Mouse (Mus musculus) adrenal gland, adult (tissue): ENCODE data around the gene Khdc4.
A peak's percentile ranks its signal among the peaks of the same experiment; 100 is the strongest.

Source experiments
- DNase-seq, 2 experiments: peaks; one replicate each; pipeline ENCODE4 v3.0.0; 2022 to 2023; ENCODE audit warnings: low spot score in 1 of 2; ENCODE audit not compliant: inconsistent age in 2 of 2

The Khdc4 gene

GRCm38 (mm10) chr3:88717198-88717798 is 31.7 kb downstream of the Khdc4 start:
- peak in 1 of 2 experiments; percentile 37 for DNase-seq

- DNase-seq, result peak in 1 of 2 experiments; percentile 70
These were observed 32.2 kb downstream of the Khdc4 start for GRCm38 (mm10) chr3:88717831-88718230.

- peak; percentile 47 to 86 for DNase-seq
These were observed 33.5 kb downstream of the Khdc4 start for GRCm38 (mm10) chr3:88719098-88719497.

- DNase-seq, result no peak
These were observed 51.0 kb downstream of the Khdc4 start for GRCm38 (mm10) chr3:88736556-88736955.

GRCm38 (mm10) chr3:88738641-88739040 is 53.0 kb downstream of the Khdc4 start:
- DNase-seq, result peak; percentile 76 to 88

GRCm38 (mm10) chr3:88740147-88740546 is 54.5 kb downstream of the Khdc4 start:
- DNase-seq, result no peak

GRCm38 (mm10) chr3:88745534-88745933 is 59.9 kb downstream of the Khdc4 start:
- no peak for DNase-seq

GRCm38 (mm10) chr3:88746139-88746870 is 60.7 kb downstream of the Khdc4 start:
- no peak for DNase-seq

- no peak for DNase-seq
These were observed 61.2 kb downstream of the Khdc4 start for GRCm38 (mm10) chr3:88746871-88747231.

- no peak for DNase-seq
These were observed 68.7 kb downstream of the Khdc4 start for GRCm38 (mm10) chr3:88754283-88754682.

- peak; percentile 36 to 69 for DNase-seq
These were observed 69.9 kb downstream of the Khdc4 start for GRCm38 (mm10) chr3:88755541-88755940.

- no peak for DNase-seq
These were observed 70.7 kb downstream of the Khdc4 start for GRCm38 (mm10) chr3:88756276-88756675.

- peak; percentile 55 to 71 for DNase-seq
These were observed 72.5 kb downstream of the Khdc4 start for GRCm38 (mm10) chr3:88758045-88758500.

GRCm38 (mm10) chr3:88761619-88762018 is 76.0 kb downstream of the Khdc4 start:
- DNase-seq, result no peak

- DNase-seq, result no peak
These were observed 76.8 kb downstream of the Khdc4 start for GRCm38 (mm10) chr3:88762401-88762831.
